ENCODE assay signal across 9 mouse cellular contexts in the genomic region with DNA sequence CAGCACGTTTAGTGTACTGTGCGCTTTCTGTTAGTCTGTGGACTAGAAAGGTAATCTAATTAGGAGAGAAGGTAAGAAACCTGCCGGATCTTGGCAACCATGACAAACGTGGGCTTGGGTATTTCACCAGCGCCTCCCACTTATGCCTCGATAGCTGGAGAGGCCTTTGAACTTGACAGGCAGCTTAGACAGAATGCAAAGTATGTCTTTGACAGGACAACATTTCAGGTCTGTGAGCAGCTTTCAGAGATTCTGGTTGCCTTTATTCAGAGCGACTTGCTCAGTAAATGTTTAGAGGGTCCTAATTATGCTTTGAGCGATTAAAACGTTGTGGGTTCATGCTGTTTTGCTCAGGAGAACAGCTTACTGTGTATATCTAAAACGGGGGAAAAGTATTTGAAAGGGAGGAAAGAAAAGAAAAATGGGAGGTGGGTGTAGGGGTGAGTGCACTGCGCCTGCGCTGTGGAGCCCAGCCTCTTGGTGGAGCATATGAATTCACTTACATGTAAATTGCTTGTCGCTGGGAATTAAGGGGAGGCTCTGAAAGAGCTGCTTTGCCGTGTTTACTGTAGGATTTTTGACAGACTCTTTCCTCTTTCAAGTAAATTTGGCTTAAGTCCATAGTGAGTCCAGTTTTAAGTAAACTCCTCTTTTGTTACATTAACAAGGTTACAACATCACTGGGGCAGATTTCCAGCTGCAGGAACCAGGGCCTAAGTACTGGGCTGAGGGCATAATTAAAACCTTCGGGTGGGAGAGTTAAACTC.
DNase-seq lines count a peak whose midpoint lies in the region; ATAC-seq and TF ChIP-seq lines count a peak whose summit lies in the region.
"Had no signal": no experiment of that assay in that cellular context is flagged by ENCODE, and none has a peak within 500 bp of the region (broad histone marks: within the 10 kb centered on the region; RNA-seq: fewer than 3 reads in every experiment).

No protein-coding gene starts in this region.

- H3K4me2 ChIP-seq in kidney, embryonic 14.5 days (replicated peaks; ENCODE audit: low read depth, low read length), result no peak overlapping the region
- H3K4me2 ChIP-seq in forebrain, postnatal 0 days (ENCODE audit: low read depth), result peak overlapping the region; percentile 31
- peak overlapping the region; percentile 21; the same call in 1 of the 2 replicates for H3K4me2 ChIP-seq in lung, embryonic 14.5 days
- H3K4me2 ChIP-seq: neural tube, embryonic 13.5 days had no signal

- TF ChIP-seq CTCF in forebrain, postnatal 0 days (IDR thresholded peaks at IDR 0.05; ENCODE audit: low read depth), result no peak; the same call in 1 of the 2 replicates
- TF ChIP-seq CTCF in lung, embryonic 14.5 days (IDR thresholded peaks at IDR 0.05; ENCODE audit: low read depth), result 0 out of 2 replicates have a peak, but pooled peaks have one; percentile 10

- H3K4me1 ChIP-seq in kidney, embryonic 14.5 days (ENCODE audit: control insufficient read depth, insufficient read depth, low read length), result no peaks in the 10 kb centered on the region
- H3K4me1 ChIP-seq in forebrain, postnatal 0 days (ENCODE audit: insufficient read depth), result peaks cover 12% of the 10 kb centered on the region
- peaks cover 12% of the 10 kb centered on the region; the same call in 1 of the 2 replicates for H3K4me1 ChIP-seq in lung, embryonic 14.5 days (ENCODE audit: insufficient read depth)

- no peaks in the 10 kb centered on the region for H3K9me3 ChIP-seq in kidney, embryonic 14.5 days (ENCODE audit: control insufficient read depth, low read length)
- no peaks in the 10 kb centered on the region for H3K9me3 ChIP-seq in forebrain, postnatal 0 days (ENCODE audit: low read length)
- no peaks in the 10 kb centered on the region for H3K9me3 ChIP-seq in lung, embryonic 14.5 days (ENCODE audit: low read depth, low read length)
- H3K9me3 ChIP-seq: neural tube, embryonic 13.5 days had no signal

- intact Hi-C loops in gastrocnemius, postnatal 36 days (cut with DNase I), result no loop called here

- DNase-seq in kidney, postnatal 25 days, result no peak
- DNase-seq in embryo, embryonic 10 days (ENCODE audit: low spot score), result peak; percentile 53
- DNase-seq in forebrain, postnatal 0 days, result peak; percentile 87
- DNase-seq in lung, embryonic 14.5 days, result peak; percentile 87
- DNase-seq in gastrocnemius, postnatal 36 days, result no peak
- no peak for DNase-seq in urinary bladder, postnatal 25 days (ENCODE audit: low spot score)

- no peak overlapping the region for H3K9ac ChIP-seq in kidney, embryonic 14.5 days (ENCODE audit: low read depth, low read length)
- H3K9ac ChIP-seq in forebrain, postnatal 0 days, result peak overlapping the region; percentile 6; the same call in 1 of the 2 replicates
- no peak overlapping the region for H3K9ac ChIP-seq in lung, embryonic 14.5 days
- H3K9ac ChIP-seq: neural tube, embryonic 13.5 days had no signal

- no peaks in the 10 kb centered on the region for H3K27me3 ChIP-seq in kidney, embryonic 14.5 days (ENCODE audit: control insufficient read depth, insufficient read depth, low read length)
- H3K27me3 ChIP-seq in forebrain, postnatal 0 days (ENCODE audit: insufficient read depth, low read length), result no peaks in the 10 kb centered on the region
- no peaks in the 10 kb centered on the region for H3K27me3 ChIP-seq in lung, embryonic 14.5 days (ENCODE audit: insufficient read depth, low read length)
- H3K27me3 ChIP-seq: neural tube, embryonic 13.5 days had no signal

- ATAC-seq in kidney, embryonic 14.5 days (ENCODE audit: low FRiP score, low TSS enrichment), result no peak
- peak; percentile 82 for ATAC-seq in forebrain, postnatal 0 days
- peak; percentile 86 for ATAC-seq in lung, embryonic 14.5 days (ENCODE audit: insufficient read depth)
- no peak for ATAC-seq in frontal cortex, adult (ENCODE audit: low TSS enrichment)

- WGBS in kidney, embryonic 14.5 days, result 31% methylated on average over 15 of the region's 15 CpGs
- 6% methylated on average over 15 of the region's 15 CpGs for WGBS in forebrain, postnatal 0 days
- WGBS in lung, embryonic 14.5 days, result 17% methylated on average over 15 of the region's 15 CpGs

- no peak overlapping the region for H3K4me3 ChIP-seq in kidney, embryonic 14.5 days (ENCODE audit: low read length)
- no peak overlapping the region for H3K4me3 ChIP-seq in forebrain, postnatal 0 days (ENCODE audit: low read depth, low read length)
- H3K4me3 ChIP-seq in lung, embryonic 14.5 days (ENCODE audit: low read depth, low read length), result no peak overlapping the region
- H3K4me3 ChIP-seq: neural tube, embryonic 13.5 days had no signal

- peak overlapping the region; percentile 74 for H3K27ac ChIP-seq in kidney, embryonic 14.5 days (ENCODE audit: low read depth, low read length)
- H3K27ac ChIP-seq in forebrain, postnatal 0 days (ENCODE audit: low read depth, low read length), result peak overlapping the region; percentile 71
- H3K27ac ChIP-seq in lung, embryonic 14.5 days (ENCODE audit: low read depth), result peak overlapping the region; percentile 82
- H3K27ac ChIP-seq: neural tube, embryonic 13.5 days had no signal

- no peaks in the 10 kb centered on the region for H3K36me3 ChIP-seq in kidney, embryonic 14.5 days (ENCODE audit: control insufficient read depth, insufficient read depth, low read length)
- no peaks in the 10 kb centered on the region for H3K36me3 ChIP-seq in forebrain, postnatal 0 days (ENCODE audit: insufficient read depth)
- H3K36me3 ChIP-seq in lung, embryonic 14.5 days (ENCODE audit: insufficient read depth), result no peaks in the 10 kb centered on the region
- H3K36me3 ChIP-seq: neural tube, embryonic 13.5 days had no signal

Comparison
In these comparisons a context has a peak if more than half of its experiments do, and no peak if none do; other contexts are left out.
1. ATAC-seq: peak in forebrain, postnatal 0 days (single experiment) and lung, embryonic 14.5 days (single experiment); none in kidney, embryonic 14.5 days (single experiment) and frontal cortex, adult (single experiment).
2. DNase-seq: peak in embryo, embryonic 10 days (single experiment), forebrain, postnatal 0 days (single experiment) and lung, embryonic 14.5 days (single experiment); none in kidney, postnatal 25 days (0 of 2), gastrocnemius, postnatal 36 days (0 of 2) and urinary bladder, postnatal 25 days (single experiment).
3. Peak in every context shown above with its lines, with median percentiles within 50 percentile points of each other: H3K27ac ChIP-seq.